Mouse (Mus musculus) embryonic facial prominence, embryonic 11.5 days (tissue): ENCODE data around the gene Zfp583. TPM values are rescaled to one million over a fixed set of nuclear protein-coding genes. Genes with fewer than 3 reads are reported as not detected.
A peak's percentile ranks its signal among the peaks of the same experiment; 100 is the strongest.
"Not testable (repeated sequence)": the region's sequence is repeated elsewhere in the genome, so short reads cannot be mapped to it uniquely, and the experiment has no call there.

Experiments
- ATAC-seq: fragments of 200-750 bp; cut with Nextera tagmentation; replicated peaks from 2 replicates; pipeline ENCODE4 v1.8.0; 2017; ENCODE audit warnings: low read depth; ENCODE audit not compliant: insufficient number of reproducible peaks, low FRiP score, low TSS enrichment
- DNase-seq: peaks from one replicate; pipeline ENCODE4 v3.0.0-alpha.2; 2015; ENCODE audit warnings: low spot score
- H3K27ac ChIP-seq: fragments of 300-500 bp; sonication (generic); replicated peaks from 2 replicates; pipeline ENCODE4 v1.5.1; 2014; ENCODE audit warnings: mild to moderate bottlenecking, low read depth, low read length, control low read depth
- H3K27me3 ChIP-seq: fragments of 300-500 bp; sonication (generic); 2 replicates; pipeline ENCODE4 v1.6.1; 2014; ENCODE audit warnings: mild to moderate bottlenecking, low read length, moderate library complexity, mixed read lengths; ENCODE audit not compliant: control insufficient read depth, insufficient read depth
- H3K36me3 ChIP-seq: fragments of 300-500 bp; sonication (generic); replicated peaks from 2 replicates; pipeline ENCODE4 v1.6.1; 2014; ENCODE audit warnings: low read depth, mild to moderate bottlenecking, low read length, moderate library complexity, mixed read lengths; ENCODE audit not compliant: control insufficient read depth, insufficient read depth
- H3K4me1 ChIP-seq: fragments of 300-500 bp; sonication (generic); 2 replicates; pipeline ENCODE4 v1.6.1; 2014; ENCODE audit warnings: low read length, mixed read lengths; ENCODE audit not compliant: control insufficient read depth, insufficient read depth
- H3K4me2 ChIP-seq: fragments of 300-500 bp; sonication (generic); 2 replicates; pipeline ENCODE4 v1.6.1; 2014; ENCODE audit warnings: low read depth, mild to moderate bottlenecking, control low read depth, low read length, moderate library complexity
- H3K4me3 ChIP-seq: fragments of 300-500 bp; sonication (generic); 2 replicates; pipeline ENCODE4 v1.5.1; 2014; ENCODE audit warnings: low read depth, low read length, control low read depth
- H3K9ac ChIP-seq: fragments of 300-500 bp; sonication (generic); replicated peaks from 2 replicates; pipeline ENCODE4 v1.6.1; 2014; ENCODE audit warnings: mild to moderate bottlenecking, control low read depth, low read length
- H3K9me3 ChIP-seq: fragments of 300-500 bp; sonication (generic); replicated peaks from 2 replicates; pipeline ENCODE4 v1.6.1; 2016; ENCODE audit warnings: mild to moderate bottlenecking, low read length, inconsistent platforms, mixed read lengths; ENCODE audit not compliant: control insufficient read depth
- WGBS: fragments of 180-500 bp; shearing (Covaris S2); extraction: QIAGEN DNeasy Blood & Tissue Kit; methylation state at CpG from one replicate; pipeline ENCODE4 v1.1.7; 2014; 5-methylcytosine and 5-hydroxymethylcytosine counted together
- polyA plus RNA-seq: library from polyadenylated mRNA; unstranded; fragments of >200 nt; fragmentation: Nextera tagmentation; extraction: Ambion mirVana; gene quantifications from 2 replicates; pipeline ENCODE4 v1.2.1, GENCODE M21; 2014

The Zfp583 gene
- polyA plus RNA-seq, 1 experiment from 2014 or later, result 8.8 TPM

GRCm38 (mm10) chr7:6339865-6340264 is 8.8 kb upstream of the Zfp583 start:
- H3K27me3 ChIP-seq, result no peaks in the 10 kb centered on the region
- H3K9ac ChIP-seq, result no peak overlapping the region
- H3K27ac ChIP-seq, result no peak overlapping the region
- ATAC-seq (no peak), DNase-seq (no peak)
- H3K4me2 ChIP-seq, result no peak overlapping the region
- no peaks in the 10 kb centered on the region for H3K36me3 ChIP-seq
- no peaks in the 10 kb centered on the region for H3K4me1 ChIP-seq
- WGBS, result 83% methylated on average over 5 of the region's 5 CpGs
- H3K9me3 ChIP-seq, result no peaks in the 10 kb centered on the region
- H3K4me3 ChIP-seq, result no peak overlapping the region

- H3K27me3 ChIP-seq, result no peaks in the 10 kb centered on the region
- H3K4me3 ChIP-seq, result peak overlapping the region; percentile 42
- peak overlapping the region; percentile 76 for H3K9ac ChIP-seq
- no peaks in the 10 kb centered on the region for H3K4me1 ChIP-seq
- H3K9me3 ChIP-seq, result no peaks in the 10 kb centered on the region
- H3K36me3 ChIP-seq, result no peaks in the 10 kb centered on the region
- DNase-seq (no peak), ATAC-seq (peak; percentile 87)
- WGBS, result 19% methylated on average over 23 of the region's 23 CpGs
- H3K27ac ChIP-seq, result no peak overlapping the region
- H3K4me2 ChIP-seq, result peak overlapping the region; percentile 44
Observed at GRCm38 (mm10) chr7:6330458-6331232, 440 bp downstream of the Zfp583 start.

GRCm38 (mm10) chr7:6300796-6301195 is 30.3 kb downstream of the Zfp583 start:
- H3K4me3 ChIP-seq, result not testable (repeated sequence)

GRCm38 (mm10) chr7:6291121-6291520 is 40.0 kb downstream of the Zfp583 start:
- H3K9ac ChIP-seq, DNase-seq, ATAC-seq, H3K27ac ChIP-seq, H3K4me2 ChIP-seq, H3K4me3 ChIP-seq, H3K9me3 ChIP-seq, H3K27me3 ChIP-seq, H3K36me3 ChIP-seq, H3K4me1 ChIP-seq: not testable (repeated sequence)
- WGBS, result 93% methylated on average over 4 of the region's 6 CpGs

More at GRCm38 (mm10) chr7:6300796-6301195, 30.3 kb downstream of the Zfp583 start:
- not testable (repeated sequence) for ATAC-seq, H3K27me3 ChIP-seq, H3K4me1 ChIP-seq, H3K27ac ChIP-seq, H3K9ac ChIP-seq, H3K36me3 ChIP-seq, H3K9me3 ChIP-seq, DNase-seq, H3K4me2 ChIP-seq
- WGBS, result 72% methylated on average over 11 of the region's 11 CpGs

- H3K4me1 ChIP-seq, result no peaks in the 10 kb centered on the region
- no peaks in the 10 kb centered on the region for H3K9me3 ChIP-seq
- peak overlapping the region; percentile 51 for H3K4me2 ChIP-seq
- peak; percentile 27 for ATAC-seq
- DNase-seq, result no peak
- H3K4me3 ChIP-seq, result peak overlapping the region; percentile 45
- peak overlapping the region; percentile 29 for H3K9ac ChIP-seq
- no peaks in the 10 kb centered on the region for H3K27me3 ChIP-seq
- WGBS, result 32% methylated on average over 15 of the region's 15 CpGs
- H3K27ac ChIP-seq, result no peak overlapping the region
- no peaks in the 10 kb centered on the region for H3K36me3 ChIP-seq
Observed at GRCm38 (mm10) chr7:6286921-6287531, 44.1 kb downstream of the Zfp583 start.

GRCm38 (mm10) chr7:6285842-6286705 is 45.0 kb downstream of the Zfp583 start, which contains the start of gene Zfp667:
Gene Zfp667, plus strand, starts transcription at chr7:6286579.
- H3K9ac ChIP-seq, result peak within 1 kb of the TSS; percentile 50
- no peaks in the 10 kb centered on the region for H3K4me1 ChIP-seq
- peak within 1 kb of the TSS; percentile 51 for H3K4me2 ChIP-seq
- no peaks in the 10 kb centered on the region for H3K36me3 ChIP-seq
- ATAC-seq (peak; percentile 85), DNase-seq (peak; percentile 98)
- 3% methylated on average over 47 of the region's 50 CpGs for WGBS
- H3K9me3 ChIP-seq, result no peaks in the 10 kb centered on the region
- H3K4me3 ChIP-seq, result peak within 1 kb of the TSS; percentile 45
- no peaks in the 10 kb centered on the region for H3K27me3 ChIP-seq
- no peak within 1 kb of the TSS; the same call in 1 of the 2 replicates for H3K27ac ChIP-seq

GRCm38 (mm10) chr7:6285366-6285765 is 45.7 kb downstream of the Zfp583 start:
- no peaks in the 10 kb centered on the region for H3K27me3 ChIP-seq
- H3K4me3 ChIP-seq, result no peak overlapping the region
- no peak for ATAC-seq
- no peaks in the 10 kb centered on the region for H3K9me3 ChIP-seq
- no peaks in the 10 kb centered on the region for H3K4me1 ChIP-seq
- H3K4me2 ChIP-seq, result no peak overlapping the region
- WGBS, result 85% methylated on average over 6 of the region's 6 CpGs
- no peaks in the 10 kb centered on the region for H3K36me3 ChIP-seq
- H3K27ac ChIP-seq, result no peak overlapping the region
- no peak overlapping the region for H3K9ac ChIP-seq
- DNase-seq, result no peak
